Mouse (Mus musculus) thymus, adult 2 months (tissue): ENCODE results near the gene Erbin. TPM values are rescaled to one million over a fixed set of nuclear protein-coding genes. Genes with fewer than 3 reads are reported as not detected.

Experiments used
- DNase-seq: peaks from one replicate; pipeline ENCODE4 v3.0.0; 2021
- H3K27ac ChIP-seq: fragments of 200-500 bp; 2 replicates; pipeline ENCODE4 v1.5.1; 2012; ENCODE audit warnings: low read length, control low read depth; ENCODE audit not compliant: control insufficient read depth, insufficient read depth
- H3K27me3 ChIP-seq: fragments of 200-500 bp; 2 replicates; pipeline ENCODE4 v1.6.1; 2012; ENCODE audit warnings: mild to moderate bottlenecking, low read length, moderate library complexity, mixed read lengths; ENCODE audit not compliant: control insufficient read depth, insufficient read depth
- H3K36me3 ChIP-seq: fragments of 200-500 bp; 2 replicates; pipeline ENCODE4 v1.6.1; 2012; ENCODE audit warnings: mild to moderate bottlenecking, low read length, moderate library complexity; ENCODE audit not compliant: control insufficient read depth, insufficient read depth
- H3K4me1 ChIP-seq: fragments of 200-500 bp; replicated peaks from 2 replicates; pipeline ENCODE4 v1.6.1; 2012; ENCODE audit warnings: low read length; ENCODE audit not compliant: control insufficient read depth, insufficient read depth
- H3K4me3 ChIP-seq: fragments of 200-500 bp; 2 replicates; pipeline ENCODE4 v1.5.1; 2012; ENCODE audit warnings: mild to moderate bottlenecking, low read length, control low read depth, moderate library complexity; ENCODE audit not compliant: control insufficient read depth, insufficient read depth
- CTCF ChIP-seq: fragments of 200-500 bp; IDR thresholded peaks from 2 replicates; pipeline ENCODE4 v1.5.1; 2012; ENCODE audit warnings: mild to moderate bottlenecking, control low read depth, low read length, moderate library complexity, borderline replicate concordance; ENCODE audit not compliant: control insufficient read depth, poor library complexity, insufficient read depth; ENCODE audit errors: extremely low read depth
- POLR2A ChIP-seq: fragments of 200-500 bp; IDR thresholded peaks from 2 replicates; pipeline ENCODE4 v1.6.1; 2012; ENCODE audit warnings: mild to moderate bottlenecking, low read length, control low read depth, moderate library complexity; ENCODE audit not compliant: control insufficient read depth, poor library complexity, insufficient read depth; ENCODE audit errors: extremely low read depth
- WGBS: fragments of 180-500 bp; shearing (Covaris S2); methylation state at CpG from one replicate; pipeline ENCODE4 v1.1.7; 2018; 5-methylcytosine and 5-hydroxymethylcytosine counted together
- polyA plus RNA-seq: library from polyadenylated mRNA; depleted of rRNA; stranded (reverse); fragments of >200 nt; gene quantifications from 2 replicates; pipeline ENCODE4 v1.2.3, GENCODE M21; 2012

Gene Erbin
- polyA plus RNA-seq, 1 experiment: 20.4 TPM

- H3K36me3 ChIP-seq: no peaks in the 10 kb centered on the region
- no peaks in the 10 kb centered on the region for H3K27me3 ChIP-seq
- WGBS: 86% methylated on average over 5 of the region's 5 CpGs
- TF ChIP-seq POLR2A: no peak
- no peak for TF ChIP-seq CTCF
- no peak for DNase-seq
- H3K27ac ChIP-seq: no peak overlapping the region
- H3K4me1 ChIP-seq: no peaks in the 10 kb centered on the region
- no peak overlapping the region for H3K4me3 ChIP-seq
These were observed 39.5 kb upstream of the Erbin start for GRCm38 (mm10) chr13:103959841-103960240.

GRCm38 (mm10) chr13:103958607-103959123 is 38.4 kb upstream of the Erbin start:
- no peaks in the 10 kb centered on the region for H3K27me3 ChIP-seq
- 82% methylated on average over 9 of the region's 9 CpGs for WGBS
- TF ChIP-seq POLR2A (no peak), CTCF (no peak)
- H3K27ac ChIP-seq: no peak overlapping the region
- H3K36me3 ChIP-seq: no peaks in the 10 kb centered on the region
- H3K4me1 ChIP-seq: no peaks in the 10 kb centered on the region
- H3K4me3 ChIP-seq: no peak overlapping the region
- no peak for DNase-seq

GRCm38 (mm10) chr13:103957175-103957940 is 37.0 kb upstream of the Erbin start:
- H3K36me3 ChIP-seq: no peaks in the 10 kb centered on the region
- no peaks in the 10 kb centered on the region for H3K4me1 ChIP-seq

GRCm38 (mm10) chr13:103955652-103956051 is 35.3 kb upstream of the Erbin start:
- TF ChIP-seq CTCF (no peak), POLR2A (no peak)
- no peaks in the 10 kb centered on the region for H3K36me3 ChIP-seq
- WGBS: 28% methylated on average over 2 of the region's 2 CpGs
- no peak for DNase-seq
- H3K27ac ChIP-seq: no peak overlapping the region
- no peaks in the 10 kb centered on the region for H3K27me3 ChIP-seq
- no peaks in the 10 kb centered on the region for H3K4me1 ChIP-seq
- H3K4me3 ChIP-seq: no peak overlapping the region

More at GRCm38 (mm10) chr13:103957175-103957940, 37.0 kb upstream of the Erbin start:
- no peak for TF ChIP-seq POLR2A
- no peak for TF ChIP-seq CTCF
- no peak for DNase-seq
- 51% methylated on average over 8 of the region's 8 CpGs for WGBS
- no peak overlapping the region for H3K4me3 ChIP-seq
- H3K27me3 ChIP-seq: no peaks in the 10 kb centered on the region
- H3K27ac ChIP-seq: no peak overlapping the region

GRCm38 (mm10) chr13:103951393-103951792 is 31.1 kb upstream of the Erbin start:
- Histone ChIP-seq H3K27me3 (no peaks in the 10 kb centered on the region), H3K4me3 (no peak overlapping the region), H3K4me1 (no peaks in the 10 kb centered on the region), H3K27ac (no peak overlapping the region), H3K36me3 (no peaks in the 10 kb centered on the region)
- WGBS: 98% methylated on average over 7 of the region's 7 CpGs
- DNase-seq: no peak
- TF ChIP-seq POLR2A: no peak
- no peak for TF ChIP-seq CTCF

GRCm38 (mm10) chr13:103940796-103941195 is 20.5 kb upstream of the Erbin start:
- DNase-seq: no peak
- TF ChIP-seq CTCF: no peak
- TF ChIP-seq POLR2A: no peak
- WGBS: 71% methylated on average over 2 of the region's 2 CpGs
- Histone ChIP-seq H3K4me3 (no peak overlapping the region), H3K27ac (no peak overlapping the region), H3K27me3 (no peaks in the 10 kb centered on the region), H3K36me3 (no peaks in the 10 kb centered on the region), H3K4me1 (no peaks in the 10 kb centered on the region)
